19 mouse cellular contexts compared by ENCODE assay signal in the genomic region with DNA sequence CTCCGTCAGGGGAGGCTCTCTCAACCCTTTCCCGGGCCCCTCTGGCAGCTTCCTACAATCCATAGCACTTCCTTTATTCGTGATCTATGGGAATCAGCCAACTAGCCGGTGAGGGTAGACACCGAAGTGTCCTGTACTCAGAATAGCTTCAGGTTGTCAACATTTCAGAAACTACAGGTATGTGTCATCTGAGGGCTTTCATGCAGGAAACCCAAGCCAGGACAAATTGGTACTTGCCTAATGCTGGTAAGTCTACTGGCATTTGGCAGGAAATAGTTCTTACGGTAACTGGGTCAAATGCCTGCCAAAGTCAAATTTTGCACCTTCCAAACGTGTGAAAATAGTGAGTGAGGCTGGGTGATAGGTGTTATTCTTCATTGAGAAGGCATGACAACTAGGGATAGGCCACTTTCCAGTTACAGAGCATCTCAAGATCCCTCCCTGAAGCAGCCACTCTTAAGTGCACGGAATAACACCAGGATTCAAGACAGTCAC.
"Had no signal": no experiment of that assay in that cellular context is flagged by ENCODE, and none has a peak within 500 bp of the region (broad histone marks: within the 10 kb centered on the region; RNA-seq: fewer than 3 reads in every experiment).

No protein-coding gene starts in this region.

- H3K4me3 ChIP-seq: lung, embryonic 15.5 days; megakaryocyte, embryonic 14.5 days; midbrain, embryonic 13.5 days; midbrain, embryonic 15.5 days; neural tube, embryonic 13.5 days; neural tube, embryonic 15.5 days had no signal

- H3K36me3 ChIP-seq: lung, embryonic 15.5 days; midbrain, embryonic 13.5 days; midbrain, embryonic 15.5 days; neural tube, embryonic 13.5 days; neural tube, embryonic 15.5 days had no signal

- H3K27ac ChIP-seq: liver, embryonic 14.5 days; lung, embryonic 15.5 days; macrophage; midbrain, embryonic 13.5 days; midbrain, embryonic 15.5 days; neural tube, embryonic 13.5 days; neural tube, embryonic 15.5 days had no signal

- DNase-seq: lung, adult 18-20 months; lung, postnatal 14 days; lung, postnatal 36 days; retina, postnatal 1 day; right cerebral cortex, adult 18-20 months; right cerebral cortex, postnatal 25 days; right cerebral cortex, postnatal 4 days; spleen, adult 18-20 months; thymus, adult 18-20 months; thymus, postnatal 14 days; thymus, postnatal 36 days had no signal

- H3K4me1 ChIP-seq: lung, embryonic 15.5 days; megakaryocyte, embryonic 14.5 days had no signal

- H3K27me3 ChIP-seq: lung, embryonic 15.5 days; midbrain, embryonic 13.5 days; midbrain, embryonic 15.5 days; neural tube, embryonic 15.5 days had no signal
